Mouse (Mus musculus) CD4-positive, CD25-positive, alpha-beta regulatory T cell (primary cell): Measurements from ENCODE around the gene Olfr1136. TPM values are rescaled to one million over a fixed set of nuclear protein-coding genes. Genes with fewer than 3 reads are reported as not detected.

ENCODE experiments used
- polyA plus RNA-seq: library from polyadenylated mRNA; unstranded; fragments of 100-300 nt; shearing (Covaris generic); gene quantifications from one replicate; pipeline ENCODE4 v1.2.1, GENCODE M21; 2017

Olfr1136 gene
- polyA plus RNA-seq, result not detected

GRCm38 (mm10) chr2:87693847-87694246 lies at the start of gene Olfr1136:
Gene Olfr1136 (minus strand): TSS chr2:87693947.

GRCm38 (mm10) chr2:87743452-87743851 lies 49.7 kb upstream of the Olfr1136 start, which contains the start of gene Olfr1140:
Gene Olfr1140 (plus strand): TSS chr2:87743752.

DNA sequence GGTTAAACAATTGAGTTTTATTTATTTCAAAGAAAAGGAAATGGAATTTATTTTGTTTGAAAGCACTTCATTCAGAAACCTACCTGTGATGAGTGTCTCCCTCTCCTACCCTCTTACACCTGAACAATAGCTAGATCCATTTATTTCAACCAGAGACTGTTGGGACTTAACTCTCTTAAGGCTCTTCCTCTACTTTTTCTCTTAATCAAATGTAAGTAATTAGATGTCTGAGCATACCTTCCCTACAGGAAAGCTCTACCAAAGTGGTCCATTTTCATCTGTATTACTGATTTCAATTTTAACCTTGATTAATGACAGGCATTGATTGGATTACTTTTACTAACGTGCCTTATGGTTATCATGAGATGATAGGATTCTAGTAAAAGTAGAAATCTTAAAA lies 46.1 kb upstream of the Olfr1136 start, which contains the start of gene Olfr1138:
Olfr1138 (minus strand) TSS at position 101 of the 400 bp plus-strand sequence.

DNA sequence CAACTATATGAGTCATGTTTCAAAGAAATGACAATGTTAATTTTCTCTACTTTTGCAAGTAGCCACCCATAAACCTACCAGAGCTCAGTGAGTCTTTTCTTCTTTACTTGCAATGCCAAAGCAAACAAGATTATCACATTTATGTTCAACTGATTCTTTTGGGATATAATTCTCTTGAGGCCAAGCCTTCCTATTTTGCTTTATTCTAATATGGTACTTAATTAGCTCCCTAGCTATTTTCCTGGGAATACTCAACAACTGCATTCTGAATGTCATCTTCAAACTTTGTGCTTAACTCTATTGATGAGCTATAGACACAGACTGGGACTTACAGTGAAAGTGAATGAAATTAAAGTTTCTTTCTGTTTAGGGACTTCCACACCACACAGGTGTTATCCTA lies 19.3 kb upstream of the Olfr1136 start, which contains the start of gene Olfr1137:
Olfr1137 (minus strand) TSS at position 101 of the 400 bp plus-strand sequence.

DNA sequence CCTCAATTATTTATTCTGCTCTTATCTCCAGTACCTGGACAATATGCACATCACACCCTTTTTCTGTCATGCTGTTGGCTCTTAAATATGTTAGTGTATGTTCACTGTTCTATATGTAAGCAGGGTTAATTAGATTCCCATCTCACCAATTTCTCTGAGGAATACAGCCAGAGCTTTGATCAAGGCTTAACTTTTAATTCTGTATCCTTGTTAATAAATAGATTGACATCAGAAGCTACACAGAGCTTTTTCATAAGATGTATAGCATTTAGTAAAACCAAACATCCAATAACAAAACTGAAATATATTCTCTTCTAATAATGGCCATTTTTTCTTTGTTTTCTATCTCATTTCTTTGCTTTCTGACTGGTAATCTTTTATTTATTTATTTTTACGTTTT lies 20.2 kb downstream of the Olfr1136 start, which contains the start of gene Olfr1135:
Olfr1135 (minus strand) TSS at position 101 of the 400 bp plus-strand sequence.

GRCm38 (mm10) chr2:87658360-87658759 lies 35.4 kb downstream of the Olfr1136 start, which contains the start of gene Olfr1134:
Gene Olfr1134 (minus strand): TSS chr2:87658460.

DNA sequence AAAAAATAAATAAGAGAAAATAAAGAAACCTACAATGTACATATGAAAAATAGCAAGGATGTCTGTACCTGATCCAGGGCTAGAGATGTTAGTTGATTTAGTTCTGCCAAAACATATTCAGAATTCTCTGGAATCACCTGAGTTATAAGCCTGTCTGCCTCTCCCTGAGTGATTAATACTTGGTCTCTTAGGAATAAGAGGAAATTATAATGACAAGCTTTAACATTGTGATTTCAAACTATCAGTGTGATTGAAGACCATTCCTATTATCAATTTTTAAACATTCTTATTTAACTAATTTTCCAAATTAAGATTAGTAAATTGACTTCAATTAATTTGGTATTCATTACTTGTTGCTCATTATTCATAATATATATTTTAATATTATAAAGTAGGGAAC lies 46.5 kb downstream of the Olfr1136 start, which contains the start of gene Olfr1133:
Olfr1133 (minus strand) TSS at position 101 of the 400 bp plus-strand sequence.

Other genes starting within 250 kb of the Olfr1136 start
- gene Olfr1126, start 240.0 kb downstream of the Olfr1136 start, polyA plus RNA-seq, result not detected
- not detected for gene Pramel7, start 196.9 kb downstream of the Olfr1136 start, polyA plus RNA-seq
- gene Pramel6, start 187.4 kb downstream of the Olfr1136 start, polyA plus RNA-seq, result not detected
- not detected for gene Olfr153, start 162.2 kb downstream of the Olfr1136 start, polyA plus RNA-seq
- gene Olfr1128, start 148.4 kb downstream of the Olfr1136 start, polyA plus RNA-seq, result not detected
- gene Olfr1129, start 120.0 kb downstream of the Olfr1136 start, polyA plus RNA-seq, result 0.07 TPM
- gene Olfr1130, start 87.7 kb downstream of the Olfr1136 start, polyA plus RNA-seq, result not detected
- 0.13 TPM for gene Olfr1131, start 66.8 kb downstream of the Olfr1136 start, polyA plus RNA-seq
- not detected for gene Olfr1132, start 56.4 kb downstream of the Olfr1136 start, polyA plus RNA-seq
- not detected for gene Olfr1133, start 46.6 kb downstream of the Olfr1136 start, polyA plus RNA-seq
- not detected for gene Olfr1134, start 35.5 kb downstream of the Olfr1136 start, polyA plus RNA-seq
- gene Olfr1135, start 20.3 kb downstream of the Olfr1136 start, polyA plus RNA-seq, result not detected
- not detected for gene Olfr1137, start 19.2 kb upstream of the Olfr1136 start, polyA plus RNA-seq
- gene Olfr1138, start 46.0 kb upstream of the Olfr1136 start, polyA plus RNA-seq, result not detected
- not detected for gene Olfr1140, start 49.8 kb upstream of the Olfr1136 start, polyA plus RNA-seq
- gene Olfr1141, start 60.0 kb upstream of the Olfr1136 start, polyA plus RNA-seq, result not detected
- gene Olfr152, start 85.5 kb upstream of the Olfr1136 start, polyA plus RNA-seq, result not detected
- gene Olfr1143, start 106.6 kb upstream of the Olfr1136 start, polyA plus RNA-seq, result not detected
- gene Olfr1145, start 115.9 kb upstream of the Olfr1136 start, polyA plus RNA-seq, result not detected
- not detected for gene Olfr1148, start 136.6 kb upstream of the Olfr1136 start, polyA plus RNA-seq
- gene Olfr1150-ps1, start 150.0 kb upstream of the Olfr1136 start, polyA plus RNA-seq, result not detected
- gene Olfr1151, start 161.9 kb upstream of the Olfr1136 start, polyA plus RNA-seq, result 0.11 TPM
- gene Olfr1152, start 172.5 kb upstream of the Olfr1136 start, polyA plus RNA-seq, result 0.05 TPM
- gene Olfr1153, start 201.0 kb upstream of the Olfr1136 start, polyA plus RNA-seq, result not detected
- gene Olfr1154, start 211.2 kb upstream of the Olfr1136 start, polyA plus RNA-seq, result not detected